Mouse (Mus musculus) embryonic facial prominence, embryonic 15.5 days (tissue): ENCODE data around the gene Washc4. TPM values are rescaled to one million over a fixed set of nuclear protein-coding genes. Genes with fewer than 3 reads are reported as not detected.
A peak's percentile ranks its signal among the peaks of the same experiment; 100 is the strongest.

ENCODE experiments used
- ATAC-seq: fragments of 200-750 bp; cut with Nextera tagmentation; 2 replicates; pipeline ENCODE4 v1.8.0; 2017; ENCODE audit warnings: low read depth, moderate TSS enrichment; ENCODE audit not compliant: insufficient number of reproducible peaks, low FRiP score, low TSS enrichment
- H3K27ac ChIP-seq: fragments of 300-500 bp; sonication (generic); replicated peaks from 2 replicates; pipeline ENCODE4 v1.5.1; 2015; ENCODE audit warnings: mild to moderate bottlenecking, inconsistent platforms
- H3K27me3 ChIP-seq: fragments of 300-500 bp; sonication (generic); 2 replicates; pipeline ENCODE4 v1.6.1; 2015; ENCODE audit warnings: inconsistent platforms
- H3K36me3 ChIP-seq: fragments of 300-500 bp; sonication (generic); 2 replicates; pipeline ENCODE4 v1.6.1; 2015; ENCODE audit warnings: mild to moderate bottlenecking, inconsistent platforms
- H3K4me1 ChIP-seq: fragments of 300-500 bp; sonication (generic); 2 replicates; pipeline ENCODE4 v1.6.1; 2015; ENCODE audit warnings: inconsistent platforms
- H3K4me2 ChIP-seq: fragments of 300-500 bp; sonication (generic); replicated peaks from 2 replicates; pipeline ENCODE4 v1.6.1; 2015; ENCODE audit warnings: mild to moderate bottlenecking, inconsistent platforms
- H3K4me3 ChIP-seq: fragments of 300-500 bp; sonication (generic); replicated peaks from 2 replicates; pipeline ENCODE4 v1.5.1; 2015; ENCODE audit warnings: mild to moderate bottlenecking, inconsistent platforms
- H3K9ac ChIP-seq: fragments of 300-500 bp; sonication (generic); 2 replicates; pipeline ENCODE4 v1.6.1; 2015; ENCODE audit warnings: inconsistent platforms
- H3K9me3 ChIP-seq: fragments of 300-500 bp; sonication (generic); replicated peaks from 2 replicates; pipeline ENCODE4 v1.6.1; 2016; ENCODE audit warnings: inconsistent platforms
- WGBS: fragments of 180-500 bp; shearing (Covaris S2); methylation state at CpG from one replicate; pipeline ENCODE4 v1.1.7; 2015; 5-methylcytosine and 5-hydroxymethylcytosine counted together
- polyA plus RNA-seq: library from polyadenylated mRNA; unstranded; fragments of >200 nt; fragmentation: Nextera tagmentation; extraction: Ambion mirVana; gene quantifications from 2 replicates; pipeline ENCODE4 v1.2.1, GENCODE M21; 2015

The Washc4 gene
- polyA plus RNA-seq, 1 experiment from 2014 or later = 42.4 TPM

- Histone ChIP-seq H3K4me1 (no peaks in the 10 kb centered on the region), H3K4me3 (no peak overlapping the region), H3K27me3 (no peaks in the 10 kb centered on the region), H3K9ac (no peak overlapping the region), H3K36me3 (peaks cover 41% of the 10 kb centered on the region), H3K9me3 (no peaks in the 10 kb centered on the region), H3K27ac (no peak overlapping the region), H3K4me2 (no peak overlapping the region)
- no peak for ATAC-seq
- WGBS = 92% methylated on average over 12 of the region's 12 CpGs
These were observed 81.3 kb downstream of the Washc4 start for GRCm38 (mm10) chr10:83624841-83625240.

GRCm38 (mm10) chr10:83627113-83627687, 83.6 kb downstream of the Washc4 start:
- 86% methylated on average over 9 of the region's 9 CpGs for WGBS
- no peak for ATAC-seq

GRCm38 (mm10) chr10:83628241-83628640, 84.7 kb downstream of the Washc4 start:
- Histone ChIP-seq H3K36me3 (peaks cover 41% of the 10 kb centered on the region; the same call in 1 of the 2 replicates), H3K4me3 (no peak overlapping the region), H3K9me3 (no peaks in the 10 kb centered on the region), H3K27me3 (no peaks in the 10 kb centered on the region), H3K27ac (no peak overlapping the region), H3K4me1 (peaks cover 6% of the 10 kb centered on the region; the same call in 1 of the 2 replicates), H3K9ac (no peak overlapping the region), H3K4me2 (no peak overlapping the region)
- ATAC-seq = no peak
- WGBS = 85% methylated on average over 4 of the region's 4 CpGs

More at GRCm38 (mm10) chr10:83627113-83627687, 83.6 kb downstream of the Washc4 start:
- no peak overlapping the region for H3K9ac ChIP-seq
- H3K4me1 ChIP-seq = no peaks in the 10 kb centered on the region
- peaks cover 41% of the 10 kb centered on the region; the same call in 1 of the 2 replicates for H3K36me3 ChIP-seq
- H3K9me3 ChIP-seq = no peaks in the 10 kb centered on the region
- no peak overlapping the region for H3K27ac ChIP-seq
- H3K27me3 ChIP-seq = no peaks in the 10 kb centered on the region
- no peak overlapping the region for H3K4me2 ChIP-seq
- no peak overlapping the region for H3K4me3 ChIP-seq

DNA sequence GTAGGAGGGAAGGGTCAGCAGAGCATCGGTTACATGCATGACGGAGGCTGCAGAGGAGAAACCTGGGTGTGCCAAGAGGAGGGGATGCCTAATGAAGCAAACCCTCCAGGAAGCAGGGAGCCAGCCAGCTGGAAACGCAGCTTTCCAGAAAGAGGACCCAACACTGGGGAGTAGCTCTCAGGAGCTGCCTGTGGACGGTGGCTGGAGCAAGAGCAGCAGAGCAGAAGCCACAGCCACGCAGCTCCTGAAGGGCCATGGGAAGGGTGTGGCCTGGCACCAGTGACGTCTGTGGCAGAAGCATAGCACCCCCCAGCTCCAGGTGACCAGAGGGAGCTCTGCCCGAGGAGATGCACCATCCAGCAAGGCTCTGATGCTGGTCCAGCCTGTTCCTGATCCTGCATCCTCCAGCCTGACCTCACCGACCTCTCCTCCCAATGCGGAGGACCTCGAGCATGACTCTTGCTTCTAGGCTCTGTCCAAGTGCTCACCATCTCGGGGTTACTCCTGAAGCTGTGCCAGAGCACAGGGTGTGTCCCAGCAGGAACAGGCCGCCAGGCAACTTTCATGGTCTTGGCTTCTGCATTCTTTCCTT, 85.7 kb downstream of the Washc4 start:
- Histone ChIP-seq H3K4me2 (no peak overlapping the region), H3K4me1 (peaks cover 6% of the 10 kb centered on the region; the same call in 1 of the 2 replicates), H3K9me3 (no peaks in the 10 kb centered on the region), H3K27me3 (no peaks in the 10 kb centered on the region), H3K4me3 (no peak overlapping the region), H3K36me3 (0 out of 2 replicates have a peak, but pooled peaks cover 38% of the 10 kb centered on the region), H3K27ac (no peak overlapping the region), H3K9ac (no peak overlapping the region)
- WGBS = 78% methylated on average over 12 of the region's 12 CpGs
- ATAC-seq = no peak

DNA sequence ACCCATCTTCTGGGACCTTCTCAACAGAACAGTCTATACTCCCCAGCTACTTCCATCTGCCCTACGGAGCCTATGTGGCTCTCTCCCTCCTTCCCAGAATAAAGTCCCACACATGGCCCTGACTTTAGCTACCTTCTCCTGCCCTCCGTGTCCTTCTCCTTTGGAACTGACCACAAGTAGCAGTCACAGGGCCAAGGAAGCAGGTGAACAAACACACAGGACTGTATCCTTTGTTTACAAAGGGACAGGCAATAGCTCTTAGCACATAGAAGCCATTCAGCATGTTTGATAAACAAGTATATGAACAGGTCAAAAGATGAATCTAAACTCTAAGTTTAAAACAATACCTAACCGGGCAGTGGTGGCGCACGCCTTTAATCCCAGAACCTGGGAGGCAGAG, 86.3 kb downstream of the Washc4 start:
- Histone ChIP-seq H3K27me3 (no peaks in the 10 kb centered on the region), H3K27ac (no peak overlapping the region), H3K9ac (no peak overlapping the region), H3K9me3 (no peaks in the 10 kb centered on the region), H3K4me2 (no peak overlapping the region), H3K36me3 (0 out of 2 replicates have a peak, but pooled peaks cover 34% of the 10 kb centered on the region), H3K4me1 (peaks cover 6% of the 10 kb centered on the region; the same call in 1 of the 2 replicates), H3K4me3 (no peak overlapping the region)
- no peak for ATAC-seq
- WGBS = 93% methylated on average over 5 of the region's 5 CpGs

GRCm38 (mm10) chr10:83630899-83631298, 87.3 kb downstream of the Washc4 start:
- H3K4me1 ChIP-seq = peaks cover 6% of the 10 kb centered on the region; the same call in 1 of the 2 replicates
- no peak overlapping the region for H3K27ac ChIP-seq
- no peak overlapping the region for H3K4me2 ChIP-seq
- H3K9ac ChIP-seq = no peak overlapping the region
- WGBS = 75% methylated on average over 3 of the region's 3 CpGs
- no peak overlapping the region for H3K4me3 ChIP-seq
- no peaks in the 10 kb centered on the region for H3K9me3 ChIP-seq
- no peak for ATAC-seq
- 0 out of 2 replicates have a peak, but pooled peaks cover 27% of the 10 kb centered on the region for H3K36me3 ChIP-seq
- H3K27me3 ChIP-seq = no peaks in the 10 kb centered on the region

DNA sequence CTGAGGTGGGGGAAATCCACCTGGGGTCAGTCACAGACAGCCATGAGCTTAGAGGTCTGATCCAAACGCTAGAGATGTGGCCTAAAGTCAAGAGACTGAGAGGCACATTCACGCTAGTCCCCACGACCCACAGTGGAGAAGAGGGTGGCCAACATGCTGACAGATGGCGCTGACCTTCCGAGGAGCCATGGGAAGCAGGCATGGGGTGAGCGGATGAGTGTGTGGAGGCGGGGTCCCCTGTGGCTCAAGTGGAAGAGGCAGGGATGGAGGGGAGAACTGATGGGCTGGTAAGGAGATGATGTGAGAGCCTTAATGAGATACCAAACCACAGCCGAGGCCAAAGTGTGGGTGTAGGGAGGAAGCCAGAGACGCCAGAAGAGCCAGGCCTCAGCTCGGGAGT, 88.2 kb downstream of the Washc4 start:
- Histone ChIP-seq H3K4me2 (no peak overlapping the region), H3K4me3 (no peak overlapping the region), H3K27me3 (no peaks in the 10 kb centered on the region), H3K27ac (no peak overlapping the region), H3K9me3 (no peaks in the 10 kb centered on the region), H3K36me3 (0 out of 2 replicates have a peak, but pooled peaks cover 23% of the 10 kb centered on the region), H3K9ac (no peak overlapping the region), H3K4me1 (peaks cover 6% of the 10 kb centered on the region; the same call in 1 of the 2 replicates)
- no peak for ATAC-seq
- WGBS = 84% methylated on average over 10 of the region's 10 CpGs

DNA sequence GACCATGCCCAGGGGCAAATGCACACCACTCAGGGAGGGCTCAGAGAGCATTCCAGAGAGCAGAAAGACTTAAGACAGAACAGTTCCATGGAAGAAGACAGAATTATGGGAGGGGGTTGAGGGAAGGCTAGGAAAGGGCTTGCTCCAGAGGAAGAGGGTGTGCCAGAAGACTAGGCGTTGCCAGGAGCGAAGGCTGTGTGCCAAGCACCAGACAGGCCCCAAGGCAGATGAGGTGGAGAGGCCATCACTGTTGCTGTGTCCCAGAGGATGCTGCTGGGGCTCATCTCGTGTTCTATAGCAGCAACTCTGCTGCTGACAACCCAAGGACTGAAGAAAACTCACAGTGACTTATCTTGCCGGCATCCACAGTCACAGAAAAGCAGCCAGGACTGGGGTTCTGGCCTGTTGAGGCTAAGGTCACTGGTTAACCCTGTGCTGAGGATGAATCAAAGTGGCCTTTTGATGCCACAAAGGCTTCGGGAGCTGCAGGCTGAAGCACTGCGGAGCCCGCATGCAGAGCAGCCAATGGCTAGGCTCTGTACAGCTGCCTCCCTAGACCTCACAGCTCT, 89.3 kb downstream of the Washc4 start:
- Histone ChIP-seq H3K36me3 (0 out of 2 replicates have a peak, but pooled peaks cover 15% of the 10 kb centered on the region), H3K9me3 (no peaks in the 10 kb centered on the region), H3K4me3 (no peak overlapping the region), H3K4me1 (peaks cover 10% of the 10 kb centered on the region; the same call in 1 of the 2 replicates), H3K27me3 (no peaks in the 10 kb centered on the region), H3K4me2 (no peak overlapping the region), H3K27ac (no peak overlapping the region), H3K9ac (no peak overlapping the region)
- WGBS = 60% methylated on average over 7 of the region's 7 CpGs
- ATAC-seq = no peak

DNA sequence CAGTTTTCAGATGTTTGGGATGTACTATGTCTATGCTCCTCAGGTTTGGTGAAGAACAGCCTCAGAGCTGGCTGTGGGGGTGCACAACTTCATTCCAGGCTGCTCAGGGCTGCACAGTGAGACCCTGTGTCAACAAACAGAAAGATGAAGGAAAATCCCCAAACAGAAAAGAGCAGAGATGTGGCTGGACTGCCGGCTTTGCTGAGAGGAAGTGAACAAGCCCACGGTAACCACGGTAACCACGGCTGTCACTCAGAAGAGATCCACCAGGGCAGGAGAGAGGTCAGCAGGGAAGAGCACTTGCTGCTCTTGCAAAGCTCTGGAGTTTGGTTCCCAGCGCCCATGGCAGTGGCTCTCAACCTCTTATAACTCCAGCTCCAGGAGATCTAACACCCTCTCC, 90.9 kb downstream of the Washc4 start:
- Histone ChIP-seq H3K4me2 (no peak overlapping the region), H3K36me3 (0 out of 2 replicates have a peak, but pooled peaks cover 12% of the 10 kb centered on the region), H3K27me3 (no peaks in the 10 kb centered on the region), H3K27ac (no peak overlapping the region), H3K4me3 (no peak overlapping the region), H3K9me3 (no peaks in the 10 kb centered on the region), H3K4me1 (peaks cover 10% of the 10 kb centered on the region; the same call in 1 of the 2 replicates), H3K9ac (no peak overlapping the region)
- no peak for ATAC-seq
- WGBS = 30% methylated on average over 5 of the region's 5 CpGs

- Histone ChIP-seq H3K4me2 (no peak overlapping the region), H3K27ac (no peak overlapping the region), H3K4me1 (peaks cover 10% of the 10 kb centered on the region; the same call in 1 of the 2 replicates), H3K9me3 (no peaks in the 10 kb centered on the region), H3K4me3 (no peak overlapping the region), H3K9ac (no peak overlapping the region), H3K27me3 (no peaks in the 10 kb centered on the region), H3K36me3 (0 out of 2 replicates have a peak, but pooled peaks cover 10% of the 10 kb centered on the region)
- WGBS = 92% methylated on average over 2 of the region's 2 CpGs
- no peak for ATAC-seq
These were observed 92.6 kb downstream of the Washc4 start for GRCm38 (mm10) chr10:83636191-83636590.

DNA sequence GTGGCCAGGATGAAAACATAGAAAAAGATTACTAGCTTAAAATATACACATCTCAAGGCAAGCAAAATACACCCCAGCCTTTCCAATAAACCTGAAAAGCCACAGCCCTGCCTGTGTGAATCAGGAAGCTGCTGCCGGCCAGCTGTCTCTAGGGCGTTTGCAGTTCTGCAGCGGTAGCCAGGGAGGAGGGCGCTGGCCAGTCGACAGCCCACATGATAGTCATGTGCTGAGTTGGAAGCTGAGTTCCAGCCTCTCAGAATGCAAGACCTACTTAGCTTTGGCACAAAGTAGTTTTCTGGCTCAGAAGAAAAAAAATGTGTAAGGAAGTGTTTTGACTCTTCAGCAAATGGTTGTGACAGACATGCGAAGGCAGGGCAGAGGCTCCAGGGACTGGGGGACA, 93.7 kb downstream of the Washc4 start:
- peaks cover 10% of the 10 kb centered on the region; the same call in 1 of the 2 replicates for H3K4me1 ChIP-seq
- no peaks in the 10 kb centered on the region for H3K9me3 ChIP-seq
- no peaks in the 10 kb centered on the region for H3K36me3 ChIP-seq
- ATAC-seq = 0 out of 2 replicates have a peak, but pooled peaks have one; percentile 68
- no peak overlapping the region for H3K4me3 ChIP-seq
- H3K27ac ChIP-seq = peak overlapping the region; percentile 44; the same call in 1 of the 2 replicates
- no peaks in the 10 kb centered on the region for H3K27me3 ChIP-seq
- 31% methylated on average over 6 of the region's 6 CpGs for WGBS
- no peak overlapping the region for H3K4me2 ChIP-seq
- H3K9ac ChIP-seq = no peak overlapping the region
